Mouse (Mus musculus) hindbrain, postnatal 0 days (tissue): ENCODE measurements around the gene Bahd1. TPM values are rescaled to one million over a fixed set of nuclear protein-coding genes. Genes with fewer than 3 reads are reported as not detected.
A peak's percentile ranks its signal among the peaks of the same experiment; 100 is the strongest.

Experiments used
- ATAC-seq: fragments of 200-750 bp; cut with Nextera tagmentation; 2 replicates; pipeline ENCODE4 v1.8.0; 2017; ENCODE audit warnings: mild to moderate bottlenecking, moderate TSS enrichment, moderate library complexity
- DNase-seq: peaks from one replicate; pipeline ENCODE4 v3.0.0-alpha.2; 2015; ENCODE audit warnings: low spot score
- H3K27ac ChIP-seq: fragments of 300-500 bp; sonication (generic); 2 replicates; pipeline ENCODE4 v1.5.1; 2014; ENCODE audit warnings: mild to moderate bottlenecking
- H3K27me3 ChIP-seq: fragments of 300-500 bp; sonication (generic); 2 replicates; pipeline ENCODE4 v1.6.1; 2014; ENCODE audit warnings: low read length, mixed read lengths; ENCODE audit not compliant: insufficient read depth
- H3K36me3 ChIP-seq: fragments of 300-500 bp; sonication (generic); 2 replicates; pipeline ENCODE4 v1.6.1; 2014; ENCODE audit warnings: low read length, mixed read lengths; ENCODE audit not compliant: insufficient read depth
- H3K4me1 ChIP-seq: fragments of 300-500 bp; sonication (generic); 2 replicates; pipeline ENCODE4 v1.6.1; 2014; ENCODE audit warnings: antibody characterized with exemption, low read length, mixed read lengths; ENCODE audit not compliant: insufficient read depth
- H3K4me2 ChIP-seq: fragments of 300-500 bp; sonication (generic); 2 replicates; pipeline ENCODE4 v1.6.1; 2014; ENCODE audit warnings: low read depth, mild to moderate bottlenecking, low read length, moderate library complexity, mixed read lengths
- H3K4me3 ChIP-seq: fragments of 300-500 bp; sonication (generic); 2 replicates; pipeline ENCODE4 v1.5.1; 2014; ENCODE audit warnings: low read length
- H3K9ac ChIP-seq: fragments of 300-500 bp; sonication (generic); replicated peaks from 2 replicates; pipeline ENCODE4 v1.6.1; 2014; ENCODE audit warnings: mild to moderate bottlenecking, low read length, moderate library complexity, mixed read lengths
- H3K9me3 ChIP-seq: fragments of 300-500 bp; sonication (generic); 2 replicates; pipeline ENCODE4 v1.6.1; 2016; ENCODE audit warnings: low read length, mixed read lengths
- CTCF ChIP-seq: IDR thresholded peaks from 2 replicates; pipeline ENCODE4 v1.5.1; 2016; ENCODE audit warnings: antibody characterized with exemption, control low read depth, low read depth
- WGBS: fragments of 180-500 bp; shearing (Covaris S2); extraction: QIAGEN DNeasy Blood & Tissue Kit; methylation state at CpG from one replicate; pipeline ENCODE4 v1.1.7; 2014; 5-methylcytosine and 5-hydroxymethylcytosine counted together
- polyA plus RNA-seq: library from polyadenylated mRNA; unstranded; fragments of >200 nt; fragmentation: Nextera tagmentation; extraction: Ambion mirVana; gene quantifications from 2 replicates; pipeline ENCODE4 v1.2.1, GENCODE M21; 2015
- total RNA-seq: library from RNA; depleted of rRNA; stranded (reverse); fragments of >200 nt; gene quantifications from 2 replicates; pipeline ENCODE4 v1.2.3, GENCODE M21; 2014; rRNA removed

The Bahd1 gene
- total RNA-seq (24.5 and 25.2 TPM in 2 replicates), polyA plus RNA-seq (4.8 and 5.9 TPM in 2 replicates)

- WGBS = 1% methylated on average over 32 of the region's 32 CpGs
- Histone ChIP-seq H3K4me1 (peaks cover 29% of the 10 kb centered on the region), H3K9ac (peak within 1 kb of the TSS; percentile 52; the same call in 1 of the 2 replicates), H3K36me3 (no peaks in the 10 kb centered on the region), H3K4me2 (peak within 1 kb of the TSS; percentile 98), H3K27me3 (peaks cover 40% of the 10 kb centered on the region), H3K9me3 (no peaks in the 10 kb centered on the region), H3K27ac (no peak within 1 kb of the TSS), H3K4me3 (peak within 1 kb of the TSS; percentile 94)
- DNase-seq = no peak
- ATAC-seq = no peak
- no peak for TF ChIP-seq CTCF
Observed at GRCm38 (mm10) chr2:118899981-118900825, at the start of gene Bahd1. Gene Bahd1 (plus strand): TSS chr2:118900377.

- Histone ChIP-seq H3K4me3 (no peak overlapping the region), H3K27ac (no peak overlapping the region), H3K36me3 (no peaks in the 10 kb centered on the region), H3K9me3 (no peaks in the 10 kb centered on the region), H3K9ac (no peak overlapping the region), H3K4me1 (no peaks in the 10 kb centered on the region), H3K4me2 (no peak overlapping the region), H3K27me3 (no peaks in the 10 kb centered on the region)
- TF ChIP-seq CTCF = no peak
- WGBS = 43% methylated on average over 3 of the region's 3 CpGs
- ATAC-seq (no peak), DNase-seq (no peak)
Observed at GRCm38 (mm10) chr2:118851756-118852155, 48.4 kb upstream of the Bahd1 start.

- H3K4me3 ChIP-seq = peak within 1 kb of the TSS; percentile 63
- ATAC-seq = peak; percentile 100
- under 1% methylated on average over 34 of the region's 34 CpGs for WGBS
- H3K27ac ChIP-seq = peak within 1 kb of the TSS; percentile 84
- H3K9me3 ChIP-seq = no peaks in the 10 kb centered on the region
- H3K36me3 ChIP-seq = no peaks in the 10 kb centered on the region
- no peak for TF ChIP-seq CTCF
- H3K4me2 ChIP-seq = peak within 1 kb of the TSS; percentile 88
- DNase-seq = peak; percentile 97
- no peaks in the 10 kb centered on the region for H3K4me1 ChIP-seq
- peak within 1 kb of the TSS; percentile 75 for H3K9ac ChIP-seq
- H3K27me3 ChIP-seq = no peaks in the 10 kb centered on the region
Observed at GRCm38 (mm10) chr2:118861454-118862339, 38.5 kb upstream of the Bahd1 start, which contains the start of gene Ivd. Gene Ivd (plus strand): TSS chr2:118861954.

- H3K9ac ChIP-seq = peak overlapping the region; percentile 75
- H3K27ac ChIP-seq = peak overlapping the region; percentile 84
- no peaks in the 10 kb centered on the region for H3K36me3 ChIP-seq
- no peaks in the 10 kb centered on the region for H3K27me3 ChIP-seq
- peak overlapping the region; percentile 88 for H3K4me2 ChIP-seq
- no peak for TF ChIP-seq CTCF
- no peaks in the 10 kb centered on the region for H3K9me3 ChIP-seq
- no peak for ATAC-seq
- WGBS = 17% methylated on average over 2 of the region's 3 CpGs
- DNase-seq = no peak
- H3K4me3 ChIP-seq = peak overlapping the region; percentile 63
- no peaks in the 10 kb centered on the region for H3K4me1 ChIP-seq
Observed at GRCm38 (mm10) chr2:118862340-118862675, 37.9 kb upstream of the Bahd1 start.

GRCm38 (mm10) chr2:118870601-118871000 lies 29.6 kb upstream of the Bahd1 start:
- DNase-seq = no peak
- H3K4me3 ChIP-seq = no peak overlapping the region
- no peaks in the 10 kb centered on the region for H3K27me3 ChIP-seq
- no peak for ATAC-seq
- H3K27ac ChIP-seq = no peak overlapping the region
- H3K4me1 ChIP-seq = no peaks in the 10 kb centered on the region
- WGBS = 91% methylated on average over 3 of the region's 3 CpGs
- no peaks in the 10 kb centered on the region; the same call in 1 of the 2 replicates for H3K36me3 ChIP-seq
- H3K4me2 ChIP-seq = no peak overlapping the region
- no peak for TF ChIP-seq CTCF
- no peaks in the 10 kb centered on the region for H3K9me3 ChIP-seq
- H3K9ac ChIP-seq = no peak overlapping the region

- no peak overlapping the region for H3K4me3 ChIP-seq
- no peak for ATAC-seq
- no peak overlapping the region for H3K4me2 ChIP-seq
- 59% methylated on average over 1 of the region's 1 CpGs for WGBS
- TF ChIP-seq CTCF = no peak
- no peaks in the 10 kb centered on the region for H3K4me1 ChIP-seq
- DNase-seq = no peak
- H3K27ac ChIP-seq = no peak overlapping the region
- no peaks in the 10 kb centered on the region for H3K27me3 ChIP-seq
- H3K9me3 ChIP-seq = no peaks in the 10 kb centered on the region
- H3K36me3 ChIP-seq = no peaks in the 10 kb centered on the region; the same call in 1 of the 2 replicates
- no peak overlapping the region for H3K9ac ChIP-seq
Observed at GRCm38 (mm10) chr2:118871032-118871431, 29.1 kb upstream of the Bahd1 start.
